Mouse (Mus musculus) intestine, postnatal 0 days (tissue): ENCODE results near the gene Kptn. TPM values are rescaled to one million over a fixed set of nuclear protein-coding genes. Genes with fewer than 3 reads are reported as not detected.

Experiments used
- ATAC-seq: fragments of 200-750 bp; cut with Nextera tagmentation; 2 replicates; pipeline ENCODE4 v1.8.0; 2017; ENCODE audit warnings: mild to moderate bottlenecking, moderate TSS enrichment, moderate library complexity
- H3K27ac ChIP-seq: fragments of 300-500 bp; sonication (generic); 2 replicates; pipeline ENCODE4 v1.5.1; 2014; ENCODE audit warnings: mild to moderate bottlenecking, low read depth, low read length, moderate library complexity
- H3K27me3 ChIP-seq: fragments of 300-500 bp; sonication (generic); replicated peaks from 2 replicates; pipeline ENCODE4 v1.6.1; 2014; ENCODE audit warnings: low read length, mixed read lengths; ENCODE audit not compliant: control insufficient read depth, insufficient read depth
- H3K36me3 ChIP-seq: fragments of 300-500 bp; sonication (generic); 2 replicates; pipeline ENCODE4 v1.6.1; 2014; ENCODE audit warnings: mild to moderate bottlenecking, moderate library complexity; ENCODE audit not compliant: control insufficient read depth, insufficient read depth
- H3K4me1 ChIP-seq: fragments of 300-500 bp; sonication (generic); replicated peaks from 2 replicates; pipeline ENCODE4 v1.6.1; 2014; ENCODE audit warnings: antibody characterized with exemption, low read length, mixed read lengths; ENCODE audit not compliant: control insufficient read depth, insufficient read depth
- H3K4me2 ChIP-seq: fragments of 300-500 bp; sonication (generic); replicated peaks from 2 replicates; pipeline ENCODE4 v1.6.1; 2014; ENCODE audit warnings: low read depth, mild to moderate bottlenecking, moderate library complexity
- H3K4me3 ChIP-seq: fragments of 300-500 bp; sonication (generic); 2 replicates; pipeline ENCODE4 v1.5.1; 2014; ENCODE audit warnings: low read depth, low read length
- H3K9ac ChIP-seq: fragments of 300-500 bp; sonication (generic); 2 replicates; pipeline ENCODE4 v1.6.1; 2014; ENCODE audit warnings: mild to moderate bottlenecking, low read depth, low read length
- H3K9me3 ChIP-seq: fragments of 300-500 bp; sonication (generic); 2 replicates; pipeline ENCODE4 v1.6.1; 2016; ENCODE audit warnings: mixed run types; ENCODE audit not compliant: control insufficient read depth
- CTCF ChIP-seq: sonication (generic); IDR thresholded peaks from 2 replicates; pipeline ENCODE4 v1.5.1; 2016; ENCODE audit warnings: low read depth, mild to moderate bottlenecking, control low read depth, antibody characterized with exemption, moderate library complexity
- WGBS: fragments of 180-500 bp; shearing (Covaris S2); extraction: QIAGEN DNeasy Blood & Tissue Kit; methylation state at CpG from one replicate; pipeline ENCODE4 v1.1.7; 2014; 5-methylcytosine and 5-hydroxymethylcytosine counted together
- polyA plus RNA-seq: library from polyadenylated mRNA; unstranded; fragments of >200 nt; fragmentation: Nextera tagmentation; extraction: Ambion mirVana; gene quantifications from 2 replicates; pipeline ENCODE4 v1.2.1, GENCODE M21; 2015

The Kptn gene
- polyA plus RNA-seq, 1 experiment from 2014 or later: 14.4 TPM

GRCm38 (mm10) chr7:16116418-16116817, 3.3 kb upstream of the Kptn start:
- Histone ChIP-seq H3K9me3 (no peaks in the 10 kb centered on the region), H3K36me3 (peaks cover 62% of the 10 kb centered on the region), H3K27ac (no peak overlapping the region; the same call in 1 of the 2 replicates), H3K4me2 (no peak overlapping the region), H3K9ac (no peak overlapping the region), H3K4me1 (no peaks in the 10 kb centered on the region), H3K4me3 (no peak overlapping the region), H3K27me3 (no peaks in the 10 kb centered on the region)
- ATAC-seq: no peak
- 90% methylated on average over 7 of the region's 7 CpGs for WGBS
- TF ChIP-seq CTCF: no peak

GRCm38 (mm10) chr7:16117100-16117499, 2.6 kb upstream of the Kptn start:
- H3K4me2 ChIP-seq: no peak overlapping the region
- H3K4me1 ChIP-seq: no peaks in the 10 kb centered on the region
- WGBS: 85% methylated on average over 3 of the region's 3 CpGs
- no peak overlapping the region for H3K27ac ChIP-seq
- H3K36me3 ChIP-seq: peaks cover 55% of the 10 kb centered on the region
- TF ChIP-seq CTCF: no peak
- no peak for ATAC-seq
- no peak overlapping the region for H3K4me3 ChIP-seq
- no peak overlapping the region for H3K9ac ChIP-seq
- no peaks in the 10 kb centered on the region for H3K27me3 ChIP-seq
- H3K9me3 ChIP-seq: no peaks in the 10 kb centered on the region

- ATAC-seq: peak; percentile 47
- Histone ChIP-seq H3K27me3 (no peaks in the 10 kb centered on the region), H3K36me3 (peaks cover 24% of the 10 kb centered on the region), H3K4me3 (peak overlapping the region; percentile 72), H3K9ac (0 out of 2 replicates have a peak overlapping the region, but pooled peaks have one; percentile 32), H3K27ac (no peak overlapping the region), H3K4me2 (peak overlapping the region; percentile 67), H3K9me3 (no peaks in the 10 kb centered on the region), H3K4me1 (no peaks in the 10 kb centered on the region)
- TF ChIP-seq CTCF: no peak
- WGBS: 29% methylated on average over 9 of the region's 9 CpGs
Observed at GRCm38 (mm10) chr7:16120262-16120600, 536 bp downstream of the Kptn start.

GRCm38 (mm10) chr7:16125829-16126228, 6.1 kb downstream of the Kptn start:
- Histone ChIP-seq H3K36me3 (peaks cover 5% of the 10 kb centered on the region; the same call in 1 of the 2 replicates), H3K27me3 (peaks cover 6% of the 10 kb centered on the region; the same call in 1 of the 2 replicates), H3K4me2 (no peak overlapping the region), H3K4me3 (no peak overlapping the region), H3K9ac (no peak overlapping the region), H3K4me1 (no peaks in the 10 kb centered on the region), H3K27ac (no peak overlapping the region), H3K9me3 (no peaks in the 10 kb centered on the region)
- no peak for ATAC-seq
- WGBS: 73% methylated on average over 9 of the region's 9 CpGs
- peak; percentile 26; the same call in 1 of the 2 replicates for TF ChIP-seq CTCF

- Histone ChIP-seq H3K9ac (no peak overlapping the region), H3K4me2 (no peak overlapping the region), H3K4me3 (no peak overlapping the region), H3K36me3 (peaks cover 5% of the 10 kb centered on the region; the same call in 1 of the 2 replicates), H3K27ac (no peak overlapping the region), H3K27me3 (peaks cover 6% of the 10 kb centered on the region; the same call in 1 of the 2 replicates), H3K9me3 (no peaks in the 10 kb centered on the region), H3K4me1 (no peaks in the 10 kb centered on the region)
- TF ChIP-seq CTCF: no peak
- no peak for ATAC-seq
- WGBS: 80% methylated on average over 6 of the region's 6 CpGs
Observed at GRCm38 (mm10) chr7:16128344-16128743, 8.6 kb downstream of the Kptn start.

GRCm38 (mm10) chr7:16128899-16129298, 9.2 kb downstream of the Kptn start:
- H3K36me3 ChIP-seq: peaks cover 5% of the 10 kb centered on the region; the same call in 1 of the 2 replicates
- peak overlapping the region; percentile 76; the same call in 1 of the 2 replicates for H3K4me2 ChIP-seq
- TF ChIP-seq CTCF: no peak
- no peak overlapping the region for H3K4me3 ChIP-seq
- H3K9ac ChIP-seq: no peak overlapping the region
- no peaks in the 10 kb centered on the region for H3K9me3 ChIP-seq
- 70% methylated on average over 5 of the region's 5 CpGs for WGBS
- H3K27me3 ChIP-seq: peaks cover 6% of the 10 kb centered on the region; the same call in 1 of the 2 replicates
- H3K27ac ChIP-seq: no peak overlapping the region
- no peak for ATAC-seq
- H3K4me1 ChIP-seq: no peaks in the 10 kb centered on the region
